Mouse (Mus musculus): Measurements from ENCODE around the gene Gpr137b.
"Not testable (repeated sequence)": the region's sequence is repeated elsewhere in the genome, so short reads cannot be mapped to it uniquely, and the experiment has no call there.

Gpr137b gene

GRCm38 (mm10) chr13:13366371-13366770, 27.4 kb downstream of the Gpr137b start:
- DNase-seq (ENCODE audit: low read depth, low spot score) = not testable (repeated sequence)

GRCm38 (mm10) chr13:13363536-13363935, 30.3 kb downstream of the Gpr137b start:
- DNase-seq (ENCODE audit: low read depth, low spot score) = not testable (repeated sequence)

GRCm38 (mm10) chr13:13362261-13362660, 31.6 kb downstream of the Gpr137b start:
- not testable (repeated sequence) for DNase-seq (ENCODE audit: low read depth, low spot score)

GRCm38 (mm10) chr13:13360045-13360444, 33.8 kb downstream of the Gpr137b start:
- not testable (repeated sequence) for DNase-seq (ENCODE audit: low read depth, low spot score)

- not testable (repeated sequence) for DNase-seq (ENCODE audit: low read depth, low spot score)
Measured at GRCm38 (mm10) chr13:13358602-13359001, 35.2 kb downstream of the Gpr137b start.

- DNase-seq (ENCODE audit: low read depth, low spot score) = not testable (repeated sequence)
Measured at GRCm38 (mm10) chr13:13358097-13358496, 35.7 kb downstream of the Gpr137b start.

GRCm38 (mm10) chr13:13352113-13352512, 41.7 kb downstream of the Gpr137b start:
- DNase-seq (ENCODE audit: low read depth, low spot score) = not testable (repeated sequence)

GRCm38 (mm10) chr13:13350681-13351080, 43.1 kb downstream of the Gpr137b start:
- not testable (repeated sequence) for DNase-seq (ENCODE audit: low read depth, low spot score)

GRCm38 (mm10) chr13:13349288-13349687, 44.5 kb downstream of the Gpr137b start:
- no peak for DNase-seq (ENCODE audit: low read depth, low spot score)

- DNase-seq (ENCODE audit: low read depth, low spot score) = not testable (repeated sequence)
Measured at GRCm38 (mm10) chr13:13347634-13348412, 46.0 kb downstream of the Gpr137b start.

- not testable (repeated sequence) for DNase-seq (ENCODE audit: low read depth, low spot score)
Measured at GRCm38 (mm10) chr13:13337361-13337760, 56.5 kb downstream of the Gpr137b start.

GRCm38 (mm10) chr13:13328876-13329275, 64.9 kb downstream of the Gpr137b start:
- DNase-seq (ENCODE audit: low read depth, low spot score) = no peak
